Mouse (Mus musculus): ENCODE measurements at regions not wholly inside any gene's neighbourhood (a gene's known extent, or its start where the extent isn't known, plus 50 kb on each side); places are given as distances from the start of the nearest gene placed in this dataset.
"Not testable (repeated sequence)": the region's sequence is repeated elsewhere in the genome, so short reads cannot be mapped to it uniquely, and the experiment has no call there.

- Histone ChIP-seq H3K9me3 (no peaks in the 10 kb centered on the region), H3K9ac (no peak overlapping the region), H3K4me3 (no peak overlapping the region), H3K4me1 (replicated peaks) (no peaks in the 10 kb centered on the region), H3K4me2 (no peak overlapping the region), H3K36me3 (no peaks in the 10 kb centered on the region), H3K27ac (no peak overlapping the region), H3K27me3 (no peaks in the 10 kb centered on the region)
- no peak for ATAC-seq (ENCODE audit: low FRiP score)
- WGBS, result 91% methylated on average over 2 of the region's 2 CpGs
These were observed 314.5 kb downstream of the Tlr4 start for GRCm38 (mm10) chr4:67141896-67142295.

GRCm38 (mm10) chr4:67148521-67148920 lies 321.1 kb downstream of the Tlr4 start:
- Histone ChIP-seq H3K4me2 (no peak overlapping the region), H3K27me3 (no peaks in the 10 kb centered on the region), H3K27ac (no peak overlapping the region), H3K4me3 (no peak overlapping the region), H3K9me3 (no peaks in the 10 kb centered on the region), H3K4me1 (replicated peaks) (no peaks in the 10 kb centered on the region), H3K9ac (no peak overlapping the region), H3K36me3 (no peaks in the 10 kb centered on the region)
- WGBS, result 62% methylated on average over 2 of the region's 2 CpGs
- peak; percentile 13; the same call in 1 of the 2 replicates for ATAC-seq (ENCODE audit: low FRiP score)

- WGBS, result 77% methylated on average over 3 of the region's 3 CpGs
- no peak overlapping the region for H3K9ac ChIP-seq
- H3K27me3 ChIP-seq, result no peaks in the 10 kb centered on the region
- no peak overlapping the region for H3K4me2 ChIP-seq
- no peaks in the 10 kb centered on the region for H3K4me1 ChIP-seq (replicated peaks)
- H3K27ac ChIP-seq, result no peak overlapping the region
- H3K9me3 ChIP-seq, result no peaks in the 10 kb centered on the region
- no peak overlapping the region for H3K4me3 ChIP-seq
- ATAC-seq (ENCODE audit: low FRiP score), result no peak
- no peaks in the 10 kb centered on the region for H3K36me3 ChIP-seq
These were observed 335.3 kb downstream of the Tlr4 start for GRCm38 (mm10) chr4:67162673-67163072.

- Histone ChIP-seq H3K9ac (no peak overlapping the region), H3K4me2 (no peak overlapping the region), H3K9me3 (no peaks in the 10 kb centered on the region), H3K36me3 (no peaks in the 10 kb centered on the region), H3K4me3 (no peak overlapping the region), H3K27ac (no peak overlapping the region), H3K27me3 (no peaks in the 10 kb centered on the region), H3K4me1 (replicated peaks) (no peaks in the 10 kb centered on the region)
- ATAC-seq (ENCODE audit: low FRiP score), result no peak
- WGBS, result 84% methylated on average over 5 of the region's 5 CpGs
These were observed 340.3 kb downstream of the Tlr4 start for GRCm38 (mm10) chr4:67167720-67168119.

GRCm38 (mm10) chr4:67187725-67188510 lies 360.5 kb downstream of the Tlr4 start:
- H3K4me3 ChIP-seq, result no peak overlapping the region
- ATAC-seq (ENCODE audit: low FRiP score), result peak; percentile 73
- no peak overlapping the region for H3K4me2 ChIP-seq
- H3K36me3 ChIP-seq, result no peaks in the 10 kb centered on the region
- H3K27ac ChIP-seq, result no peak overlapping the region
- WGBS, result 62% methylated on average over 2 of the region's 2 CpGs
- no peaks in the 10 kb centered on the region for H3K27me3 ChIP-seq
- no peak overlapping the region for H3K9ac ChIP-seq
- no peaks in the 10 kb centered on the region for H3K9me3 ChIP-seq
- H3K4me1 ChIP-seq (replicated peaks), result no peaks in the 10 kb centered on the region

- Histone ChIP-seq H3K4me1 (replicated peaks) (no peaks in the 10 kb centered on the region), H3K9me3 (no peaks in the 10 kb centered on the region)
- no peak for ATAC-seq (ENCODE audit: low FRiP score)
These were observed 363.2 kb downstream of the Tlr4 start for GRCm38 (mm10) chr4:67190536-67190935.

GRCm38 (mm10) chr4:67194425-67194824 lies 367.0 kb downstream of the Tlr4 start:
- Histone ChIP-seq H3K4me1 (replicated peaks) (no peaks in the 10 kb centered on the region), H3K9ac (no peak overlapping the region)
- WGBS, result 78% methylated on average over 4 of the region's 4 CpGs

More at GRCm38 (mm10) chr4:67190536-67190935, 363.2 kb downstream of the Tlr4 start:
- no peak overlapping the region for H3K27ac ChIP-seq
- H3K27me3 ChIP-seq, result no peaks in the 10 kb centered on the region
- H3K36me3 ChIP-seq, result no peaks in the 10 kb centered on the region
- no peak overlapping the region for H3K9ac ChIP-seq
- H3K4me3 ChIP-seq, result no peak overlapping the region
- no peak overlapping the region for H3K4me2 ChIP-seq

GRCm38 (mm10) chr4:67196907-67197306 lies 369.5 kb downstream of the Tlr4 start:
- H3K4me3 ChIP-seq, result no peak overlapping the region
- H3K27ac ChIP-seq, result no peak overlapping the region
- H3K4me2 ChIP-seq, result no peak overlapping the region
- H3K27me3 ChIP-seq, result no peaks in the 10 kb centered on the region
- WGBS, result 87% methylated on average over 5 of the region's 5 CpGs
- no peak for ATAC-seq (ENCODE audit: low FRiP score)
- no peak overlapping the region for H3K9ac ChIP-seq
- no peaks in the 10 kb centered on the region for H3K36me3 ChIP-seq
- no peaks in the 10 kb centered on the region for H3K4me1 ChIP-seq (replicated peaks)
- no peaks in the 10 kb centered on the region for H3K9me3 ChIP-seq

More at GRCm38 (mm10) chr4:67194425-67194824, 367.0 kb downstream of the Tlr4 start:
- Histone ChIP-seq H3K36me3 (no peaks in the 10 kb centered on the region), H3K4me2 (no peak overlapping the region), H3K27me3 (no peaks in the 10 kb centered on the region), H3K9me3 (no peaks in the 10 kb centered on the region), H3K4me3 (no peak overlapping the region), H3K27ac (no peak overlapping the region)
- ATAC-seq (ENCODE audit: low FRiP score), result no peak

- not testable (repeated sequence) for H3K36me3 ChIP-seq; H3K9me3 ChIP-seq; H3K4me1 ChIP-seq (replicated peaks); H3K4me2 ChIP-seq; ATAC-seq (ENCODE audit: low FRiP score); H3K9ac ChIP-seq; H3K4me3 ChIP-seq; H3K27ac ChIP-seq; H3K27me3 ChIP-seq
These were observed 381.0 kb downstream of the Tlr4 start for GRCm38 (mm10) chr4:67208406-67208805.

GRCm38 (mm10) chr4:67213363-67213762 lies 386.0 kb downstream of the Tlr4 start:
- H3K4me1 ChIP-seq (replicated peaks), result no peaks in the 10 kb centered on the region
- WGBS, result 58% methylated on average over 1 of the region's 1 CpGs
- H3K4me2 ChIP-seq, result no peak overlapping the region
- H3K9ac ChIP-seq, result no peak overlapping the region
- H3K9me3 ChIP-seq, result no peaks in the 10 kb centered on the region
- H3K27me3 ChIP-seq, result no peaks in the 10 kb centered on the region
- H3K4me3 ChIP-seq, result no peak overlapping the region
- H3K27ac ChIP-seq, result no peak overlapping the region
- H3K36me3 ChIP-seq, result no peaks in the 10 kb centered on the region
- ATAC-seq (ENCODE audit: low FRiP score), result no peak

- ATAC-seq (ENCODE audit: low FRiP score), result no peak
- Histone ChIP-seq H3K27ac (no peak overlapping the region), H3K4me2 (no peak overlapping the region), H3K4me3 (no peak overlapping the region), H3K9ac (no peak overlapping the region), H3K9me3 (no peaks in the 10 kb centered on the region), H3K4me1 (replicated peaks) (no peaks in the 10 kb centered on the region), H3K27me3 (no peaks in the 10 kb centered on the region), H3K36me3 (no peaks in the 10 kb centered on the region)
These were observed 397.1 kb downstream of the Tlr4 start for GRCm38 (mm10) chr4:67224533-67224932.

GRCm38 (mm10) chr4:67229214-67229613 lies 401.8 kb downstream of the Tlr4 start:
- Histone ChIP-seq H3K4me2 (no peak overlapping the region), H3K4me3 (no peak overlapping the region), H3K4me1 (replicated peaks) (no peaks in the 10 kb centered on the region), H3K36me3 (no peaks in the 10 kb centered on the region), H3K9ac (no peak overlapping the region), H3K27me3 (no peaks in the 10 kb centered on the region), H3K27ac (no peak overlapping the region), H3K9me3 (no peaks in the 10 kb centered on the region)
- ATAC-seq (ENCODE audit: low FRiP score), result no peak
- 80% methylated on average over 3 of the region's 3 CpGs for WGBS

- H3K4me2 ChIP-seq, result no peak overlapping the region
- no peak for ATAC-seq (ENCODE audit: low FRiP score)
- 86% methylated on average over 4 of the region's 4 CpGs for WGBS
- H3K27ac ChIP-seq, result no peak overlapping the region
- no peak overlapping the region for H3K9ac ChIP-seq
- H3K4me1 ChIP-seq (replicated peaks), result no peaks in the 10 kb centered on the region
- H3K36me3 ChIP-seq, result no peaks in the 10 kb centered on the region
- no peak overlapping the region for H3K4me3 ChIP-seq
- H3K9me3 ChIP-seq, result no peaks in the 10 kb centered on the region
- H3K27me3 ChIP-seq, result no peaks in the 10 kb centered on the region
These were observed 446.2 kb downstream of the Tlr4 start for GRCm38 (mm10) chr4:67273553-67273952.

All from hindbrain, embryonic 13.5 days (tissue).